Mouse (Mus musculus): Measurements from ENCODE around the gene Ring1.
"Not testable (repeated sequence)": the region's sequence is repeated elsewhere in the genome, so short reads cannot be mapped to it uniquely, and the experiment has no call there.

Gene Ring1

DNA sequence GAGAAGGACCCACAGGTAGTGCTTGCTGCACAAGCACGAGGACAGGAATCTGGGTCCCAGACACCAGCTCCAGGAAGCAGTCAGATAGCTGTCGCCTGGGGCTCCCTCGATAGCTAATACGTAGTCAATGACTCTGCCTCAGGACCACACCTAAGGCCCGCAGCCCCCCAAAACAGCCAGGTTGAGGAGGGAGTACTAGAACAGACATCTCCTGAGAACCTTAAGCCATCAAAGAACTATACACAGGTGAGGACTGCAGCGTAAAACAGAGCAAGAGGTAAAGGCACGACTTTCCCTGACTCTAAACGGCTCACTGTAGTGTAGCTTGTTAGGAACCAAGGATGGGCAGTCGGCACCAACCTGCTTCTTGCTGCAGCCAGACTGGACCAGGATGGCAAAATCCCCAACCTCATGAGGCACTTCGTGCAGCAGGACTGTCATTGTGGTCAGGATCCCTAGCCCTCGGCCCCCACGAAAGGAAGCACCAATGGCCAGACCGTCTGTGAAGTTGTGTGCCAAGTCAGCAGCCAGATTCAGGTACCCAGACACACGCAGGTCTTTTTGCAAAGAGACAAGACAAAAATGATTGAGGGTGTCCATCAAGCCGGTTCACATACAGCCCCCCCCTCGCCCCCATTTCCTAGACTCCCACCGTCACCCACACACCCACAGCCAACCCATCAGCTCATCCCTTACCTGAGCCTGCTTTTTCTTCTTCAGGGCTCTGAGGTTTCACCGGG lies 4.8 kb upstream of the Ring1 start:
- no peak for DNase-seq (ENCODE audit: low read depth in 1 of 2, low spot score in 2 of 2)

DNA sequence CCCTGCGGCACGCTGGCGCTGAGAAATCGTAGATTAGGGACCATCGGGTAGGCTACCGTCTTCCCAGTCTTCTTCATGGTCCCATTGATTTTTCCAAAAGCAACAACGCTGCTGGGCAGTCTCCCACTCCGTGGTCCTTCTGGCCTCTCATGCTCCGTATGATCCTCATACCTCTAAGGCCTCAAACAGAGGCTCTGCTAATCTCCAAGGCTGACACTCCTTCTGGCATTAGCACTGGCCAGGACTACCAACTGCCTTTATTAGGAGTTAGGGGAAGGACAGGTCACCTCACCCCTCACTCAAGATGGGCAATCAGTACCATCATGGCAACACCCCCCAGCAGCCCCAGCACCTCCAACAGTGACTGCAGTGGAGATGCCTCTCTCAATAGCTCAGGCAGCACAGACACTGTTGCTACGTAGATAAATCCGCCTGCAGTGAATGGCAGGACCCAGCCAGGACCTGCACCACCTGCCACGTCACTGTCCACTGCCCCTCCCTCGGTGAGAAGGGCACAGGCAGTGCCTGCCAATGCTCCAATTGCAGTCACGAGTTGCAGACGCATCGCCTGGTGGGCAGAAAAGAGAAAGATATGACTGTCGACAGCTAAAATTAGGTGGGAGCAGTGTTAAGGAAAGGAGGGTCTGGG lies 4.1 kb upstream of the Ring1 start:
- no peak for DNase-seq (ENCODE audit: low read depth in 1 of 2, low spot score in 2 of 2)

DNA sequence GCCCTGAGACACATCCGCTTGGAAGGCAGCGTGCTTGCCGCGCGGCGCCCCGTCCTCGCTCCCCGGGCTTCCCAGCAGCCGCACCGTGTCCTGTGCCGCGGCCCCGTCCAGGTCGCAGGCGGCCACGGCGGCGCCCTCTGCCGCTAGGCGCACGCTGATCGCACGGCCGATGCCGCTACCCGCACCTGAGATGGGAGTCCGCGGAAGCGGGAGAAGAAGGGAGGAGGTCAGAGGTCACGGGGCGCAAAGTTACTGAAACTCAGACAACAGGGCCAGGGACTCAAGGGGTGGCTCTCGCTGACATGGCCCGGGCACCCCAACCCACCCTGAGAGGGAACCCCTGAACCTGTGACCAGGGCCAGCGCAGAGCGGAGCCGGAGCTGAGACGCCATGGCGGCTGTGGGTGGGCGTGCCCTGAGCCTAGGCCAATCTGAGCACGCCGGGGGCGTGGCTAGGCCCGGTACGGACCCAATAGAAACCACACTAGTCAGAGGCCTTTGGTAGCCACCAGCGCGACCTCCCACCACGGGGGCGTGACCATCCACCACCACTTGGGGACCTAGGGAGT lies 3.3 kb upstream of the Ring1 start, which contains the start of gene H2-Ke6:
Gene H2-Ke6 (minus strand): TSS at position 405 of the 568 bp plus-strand sequence.
- DNase-seq (ENCODE audit: low read depth in 1 of 2, low spot score in 2 of 2) = peak in 1 of 2 experiments; percentile 78

DNA sequence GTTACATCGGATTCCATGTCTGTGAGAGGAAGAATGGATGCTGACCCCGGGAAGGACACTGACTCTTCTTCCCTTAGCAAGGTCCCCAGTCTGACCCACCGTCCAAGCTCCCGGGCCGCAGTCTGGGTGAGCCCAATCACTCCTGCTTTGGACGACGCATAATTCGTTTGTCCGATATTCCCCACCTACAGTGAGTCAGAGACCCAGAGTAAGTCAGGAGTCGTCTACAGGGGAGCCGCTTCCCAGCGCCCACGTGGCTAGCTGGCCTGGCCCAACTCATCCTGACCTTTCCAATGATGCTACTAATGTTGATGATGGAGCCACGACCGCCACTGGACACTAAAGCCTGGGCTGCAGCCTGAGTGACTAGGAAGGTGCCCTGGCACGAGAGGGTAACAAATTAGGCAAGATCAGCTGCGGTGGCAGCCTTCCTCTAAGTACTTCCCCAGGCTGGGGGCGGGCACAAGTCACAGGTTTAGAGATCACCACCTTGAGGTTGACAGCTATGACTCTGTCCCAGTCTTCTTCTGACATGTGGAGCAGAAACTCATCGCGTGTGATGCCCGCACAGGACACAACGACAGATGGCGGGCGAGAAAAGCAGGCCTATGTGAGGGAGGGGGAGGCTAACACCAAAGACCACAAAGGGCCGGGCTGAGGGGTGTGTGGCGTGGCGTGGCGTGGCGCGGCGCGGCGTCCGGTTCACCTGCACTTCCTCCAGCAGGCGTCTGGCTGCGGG lies 2.6 kb upstream of the Ring1 start:
- peak in 1 of 2 experiments; percentile 70 for DNase-seq (ENCODE audit: low read depth in 1 of 2, low spot score in 2 of 2)

DNA sequence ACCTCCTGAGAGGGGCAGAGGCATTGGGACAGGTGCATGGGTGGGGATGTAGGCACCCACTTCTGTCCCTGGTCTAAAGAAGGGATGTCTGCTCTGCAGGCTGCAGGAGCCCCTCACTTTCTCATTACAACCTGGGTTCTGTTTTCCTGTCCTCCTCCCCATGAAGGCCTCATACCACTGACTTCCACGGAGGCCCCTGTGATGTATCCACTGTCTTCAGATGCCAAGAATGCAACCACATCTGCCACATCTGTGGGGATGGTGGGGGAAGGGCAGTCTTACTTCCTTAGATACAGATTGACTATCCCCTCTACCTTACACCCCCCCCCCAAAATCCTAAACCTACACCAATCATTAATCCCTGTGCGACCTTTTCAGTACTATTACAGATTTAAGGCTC lies 1.7 kb upstream of the Ring1 start:
- DNase-seq (ENCODE audit: low read depth in 1 of 2, low spot score in 2 of 2) = no peak

DNA sequence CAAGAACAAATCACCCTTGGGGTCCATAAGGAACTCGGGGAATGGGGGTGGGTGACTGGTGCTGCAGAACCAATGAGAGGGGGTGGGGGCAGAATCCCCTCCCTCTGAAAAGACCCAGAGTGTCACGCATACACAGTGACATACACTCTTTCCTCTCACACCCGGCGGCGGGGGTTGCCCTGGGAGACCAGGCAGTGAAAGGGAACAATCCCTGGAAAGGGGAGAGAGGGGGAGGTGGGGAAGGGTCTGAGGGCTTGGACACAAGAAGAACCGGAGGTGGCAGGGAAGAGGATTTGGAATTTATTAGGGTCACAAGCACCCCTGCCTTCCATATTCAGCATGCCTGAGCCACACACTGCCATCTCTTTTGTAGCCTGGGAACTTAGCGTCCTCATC lies 1.3 kb upstream of the Ring1 start:
- no peak for DNase-seq (ENCODE audit: low read depth in 1 of 2, low spot score in 2 of 2)

DNA sequence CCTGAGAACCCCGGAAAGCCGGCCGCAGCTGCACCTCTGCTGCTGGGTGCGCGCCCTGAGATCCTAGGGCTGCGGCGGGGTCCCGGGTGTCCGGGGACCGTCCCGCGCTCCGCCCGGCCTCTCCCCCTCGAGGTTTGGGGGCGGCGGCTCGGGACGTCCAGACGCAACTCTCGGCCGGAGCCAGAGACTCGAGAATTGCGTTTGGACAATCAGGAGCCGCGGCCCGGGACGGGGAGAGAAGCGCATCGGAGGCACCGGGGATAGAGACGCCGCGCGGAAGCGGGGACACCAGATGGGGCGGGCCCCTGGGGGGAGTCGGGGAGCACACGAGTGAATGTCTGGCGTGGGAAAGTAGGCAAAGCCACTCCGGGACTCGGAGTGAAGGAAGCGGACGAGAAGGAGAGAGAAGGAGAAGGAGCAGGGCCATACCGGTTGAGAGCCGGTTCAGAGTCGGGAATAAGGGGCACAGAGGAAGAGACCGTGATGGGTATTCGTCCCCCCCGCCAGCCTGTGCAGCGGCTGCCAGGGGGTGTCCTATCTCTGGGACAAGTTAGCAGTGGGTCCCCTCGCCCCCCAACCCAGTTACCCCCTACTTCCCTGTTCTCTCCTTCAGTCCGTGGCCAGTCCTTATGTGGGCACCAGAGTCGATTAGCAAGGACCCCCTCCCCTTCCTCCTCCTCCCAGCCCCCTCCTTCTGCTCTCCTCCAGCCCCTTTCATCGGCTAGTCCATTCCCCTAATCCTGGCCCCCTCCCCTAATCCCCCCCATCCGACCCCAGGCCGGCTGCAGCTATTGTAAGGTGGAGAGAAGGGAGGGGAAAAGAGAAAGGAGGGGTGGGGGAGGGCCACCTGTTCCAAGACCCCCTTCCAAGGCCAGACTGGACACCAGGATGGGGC lies 628 bp upstream of the Ring1 start:
- no peak for DNase-seq (ENCODE audit: low read depth in 1 of 2, low spot score in 2 of 2)

DNA sequence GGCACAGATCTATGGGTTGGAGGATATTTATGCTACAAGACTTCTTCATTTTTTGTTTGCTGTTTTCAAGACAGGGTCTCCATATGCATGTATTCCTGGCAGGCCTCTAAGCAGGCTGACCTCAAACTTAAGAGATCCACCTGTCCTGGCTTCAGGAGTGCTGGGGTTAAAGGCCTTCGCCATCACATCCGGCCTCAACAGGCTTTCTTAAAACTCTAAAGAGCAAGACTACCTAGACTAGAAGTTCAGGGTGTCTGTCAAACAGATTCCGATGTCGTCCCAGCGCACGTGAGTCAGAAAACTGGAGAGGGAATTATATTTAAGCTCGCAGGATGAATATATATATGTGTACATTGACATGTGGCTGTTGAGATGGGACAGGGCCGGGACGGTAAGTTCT lies 802 bp downstream of the Ring1 start:
- DNase-seq (ENCODE audit: low read depth in 1 of 2, low spot score in 2 of 2) = no peak

DNA sequence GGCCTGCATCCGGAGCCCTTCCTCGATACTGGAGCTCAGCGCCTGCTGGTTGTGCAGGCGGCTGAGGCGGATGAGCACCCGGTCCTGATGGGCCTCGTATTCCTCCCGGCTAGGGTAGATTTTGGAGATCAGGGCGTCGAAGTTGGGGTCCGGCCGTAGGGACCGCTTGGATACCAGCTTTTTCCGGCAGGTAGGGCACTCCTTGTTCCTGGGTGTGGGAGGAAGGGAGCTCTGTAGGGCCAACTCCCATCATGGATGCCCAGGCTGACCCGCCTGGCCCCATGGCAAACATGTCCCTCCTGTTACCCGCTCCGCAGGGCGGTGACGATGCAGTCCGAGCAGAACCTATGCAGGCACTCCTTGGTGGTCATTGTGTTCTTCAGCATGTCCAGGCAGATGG lies 1.5 kb downstream of the Ring1 start:
- DNase-seq (ENCODE audit: low read depth in 1 of 2, low spot score in 2 of 2) = no peak

DNA sequence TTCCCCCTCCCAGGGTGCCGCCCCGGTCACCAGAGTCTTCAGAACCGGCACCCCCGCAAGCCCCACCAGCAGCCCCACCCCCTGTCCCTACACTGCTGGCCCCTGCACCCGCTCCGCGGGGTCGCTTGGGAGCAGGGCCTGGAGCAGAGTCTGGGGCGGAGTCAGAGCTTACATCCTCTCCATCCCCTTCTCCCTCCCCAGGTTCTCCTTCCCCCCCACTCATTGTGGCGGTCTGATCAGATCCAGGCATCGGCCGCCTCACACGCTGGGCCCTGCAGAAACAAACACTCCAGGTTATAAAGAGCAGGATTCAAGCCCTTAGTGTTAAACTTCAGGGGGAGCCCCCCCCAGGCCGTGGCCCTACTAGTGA lies 2.1 kb downstream of the Ring1 start:
- DNase-seq (ENCODE audit: low read depth in 1 of 2, low spot score in 2 of 2) = no peak

DNA sequence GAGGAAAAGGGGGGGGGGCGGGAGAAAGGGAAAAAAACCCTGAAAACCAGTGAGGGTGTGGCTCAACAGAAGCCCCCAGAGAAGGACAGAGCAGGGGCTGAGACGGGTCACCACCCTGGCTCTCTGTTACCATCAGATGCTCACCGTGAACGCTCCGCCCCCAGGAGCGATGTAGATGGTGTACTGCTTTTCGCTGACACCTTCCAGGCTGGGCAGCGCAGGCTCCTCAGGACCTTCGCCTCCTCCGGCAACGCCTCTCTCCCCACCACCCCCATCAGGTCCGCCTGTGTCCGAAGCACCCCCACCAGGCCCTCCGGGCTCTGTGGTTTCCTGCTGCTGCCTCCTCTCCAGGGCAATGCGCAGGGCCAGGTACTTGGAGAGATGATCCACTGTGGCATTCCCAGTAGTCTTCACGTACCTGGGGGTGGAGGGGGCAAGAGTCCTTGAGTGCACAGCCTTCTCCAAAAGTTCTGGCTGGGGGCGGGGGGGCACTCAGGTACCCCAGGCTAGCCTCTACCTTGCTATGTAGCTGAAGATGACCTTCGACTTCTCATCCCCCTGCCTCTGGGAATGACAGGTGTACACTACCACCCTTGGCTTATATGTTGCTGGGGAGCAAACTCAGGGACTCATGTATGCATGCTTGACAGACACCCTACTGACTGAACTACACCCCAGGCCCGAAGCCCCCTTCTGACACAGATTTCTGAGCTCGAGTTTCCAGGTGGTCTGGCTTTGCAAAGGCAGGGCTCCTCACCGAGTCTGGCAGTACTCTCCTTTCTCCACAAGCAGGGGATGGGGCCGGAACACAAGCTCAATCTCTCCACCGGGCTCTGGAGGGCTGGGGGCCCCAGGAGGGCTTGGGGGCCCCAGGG lies 2.7 kb downstream of the Ring1 start:
- no peak for DNase-seq (ENCODE audit: low read depth in 1 of 2, low spot score in 2 of 2)

DNA sequence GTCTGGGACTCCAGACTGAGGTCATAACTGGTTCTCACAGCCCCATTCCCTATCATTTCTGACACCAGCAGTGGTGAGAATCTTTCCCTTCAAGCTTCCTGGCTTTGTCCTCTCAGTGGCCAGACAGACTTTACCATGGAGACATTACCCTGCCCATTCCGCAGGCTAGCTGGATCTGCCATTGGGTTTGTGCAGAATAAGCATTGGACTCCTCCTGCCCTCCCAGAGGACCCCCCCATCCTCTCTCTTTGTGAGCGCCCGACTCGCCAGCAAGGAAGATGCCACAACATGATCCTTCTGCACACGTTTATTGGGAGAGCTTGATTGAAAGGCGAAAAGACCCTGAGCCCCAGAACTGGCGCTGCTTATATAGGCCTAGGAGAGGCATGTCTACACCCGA lies 11.0 kb downstream of the Ring1 start:
- DNase-seq (ENCODE audit: low read depth in 1 of 2, low spot score in 2 of 2) = no peak

DNA sequence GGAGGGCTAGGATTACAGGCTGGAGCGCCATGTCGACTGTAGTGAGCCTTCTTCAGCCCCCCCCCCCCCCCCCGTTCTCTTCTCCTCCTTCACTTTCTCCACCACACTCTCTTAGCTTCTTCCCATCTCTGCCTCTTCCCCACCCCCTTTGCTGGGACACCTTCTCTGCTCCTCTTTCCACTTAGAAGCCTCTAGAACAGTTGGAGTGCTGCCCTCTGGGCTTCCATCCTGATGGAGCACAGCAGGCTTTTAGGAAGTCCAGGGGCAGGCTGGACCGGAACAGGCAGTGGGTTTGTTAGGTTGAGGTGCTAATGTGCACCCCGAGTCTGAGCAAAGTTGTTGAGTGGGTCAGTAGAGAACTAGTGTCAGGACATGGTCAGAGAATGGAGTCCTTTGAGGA lies 14.3 kb downstream of the Ring1 start:
- no peak for DNase-seq (ENCODE audit: low read depth in 1 of 2, low spot score in 2 of 2)

DNA sequence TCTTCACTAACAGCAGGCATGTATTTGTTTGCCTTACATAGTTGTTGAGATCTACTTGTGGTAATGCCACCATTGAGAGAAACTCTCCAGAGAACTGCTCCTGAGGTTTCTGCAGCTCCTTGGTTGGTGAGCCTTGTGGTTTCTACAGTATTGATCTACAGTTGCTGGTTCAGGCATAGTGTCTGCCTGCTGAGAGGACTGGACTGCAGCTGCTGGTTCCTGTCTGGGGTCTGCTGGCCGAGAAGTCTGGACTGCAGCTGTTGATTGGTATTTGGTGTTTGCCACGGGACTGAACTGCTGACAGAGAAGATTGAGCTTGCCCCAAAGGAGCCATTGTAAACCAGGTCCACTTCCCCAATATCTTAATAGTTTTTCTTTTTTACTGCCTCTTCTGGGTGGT lies 17.9 kb downstream of the Ring1 start:
- DNase-seq (ENCODE audit: low read depth in 1 of 2, low spot score in 2 of 2) = no peak

DNA sequence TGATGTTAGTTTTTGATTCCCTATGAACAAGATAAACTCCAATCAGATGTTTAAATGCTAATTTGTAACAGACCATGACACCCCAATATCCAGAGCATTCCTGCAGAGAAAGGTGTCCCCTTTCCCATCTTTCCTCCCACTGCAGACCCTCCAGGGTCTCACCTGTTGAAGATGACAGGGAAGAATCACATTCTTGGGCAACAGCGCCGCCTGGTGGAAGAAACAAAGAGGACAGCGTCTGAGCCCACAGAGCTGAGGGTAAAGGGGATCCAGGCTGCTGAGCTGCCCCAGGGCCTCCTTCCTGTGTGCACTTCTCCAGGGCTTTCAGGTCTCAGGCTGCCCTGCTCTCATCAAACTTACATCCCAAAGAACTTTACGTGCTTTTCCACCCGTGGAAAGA lies 21.1 kb downstream of the Ring1 start:
- no peak for DNase-seq (ENCODE audit: low read depth in 1 of 2, low spot score in 2 of 2)

DNA sequence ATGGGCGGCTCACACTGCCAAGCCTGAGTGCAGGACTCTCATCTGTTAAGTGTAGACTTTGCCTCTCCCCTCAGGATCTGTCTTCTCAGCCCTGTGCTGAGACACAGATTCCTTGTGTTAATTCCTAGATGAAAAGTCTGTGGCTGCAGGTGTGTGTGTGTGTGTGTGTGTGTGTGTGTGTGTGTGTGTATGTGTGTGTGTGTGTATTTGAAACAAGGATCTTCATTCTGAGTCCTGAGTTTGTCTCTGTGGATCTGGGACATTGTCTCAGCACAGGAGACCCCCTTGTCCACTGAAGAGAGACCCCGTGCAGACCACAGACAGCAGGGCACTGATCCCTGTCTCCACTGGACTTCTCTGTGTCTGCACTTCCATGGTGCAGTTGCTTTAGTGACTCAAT lies 23.7 kb downstream of the Ring1 start:
- not testable (repeated sequence) for DNase-seq (ENCODE audit: low read depth in 1 of 2, low spot score in 2 of 2)

DNA sequence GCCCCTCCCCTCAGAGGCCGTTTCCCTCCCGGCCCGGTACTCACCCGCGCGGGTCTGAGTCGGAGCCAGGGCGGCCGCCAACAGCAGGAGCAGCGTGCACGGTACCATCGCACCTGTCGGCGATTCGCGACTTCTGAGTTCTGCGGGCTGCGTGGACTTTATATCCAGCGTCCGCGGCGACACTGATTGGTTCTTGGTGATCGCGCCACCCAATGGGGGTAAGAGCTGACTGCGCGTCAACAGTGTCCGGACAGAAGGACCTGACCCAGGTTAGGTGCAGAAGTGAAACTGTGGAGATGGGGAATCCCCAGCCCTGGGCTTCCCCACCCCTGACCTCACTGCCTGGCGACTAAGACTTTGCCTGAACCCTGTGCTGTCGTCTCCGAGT lies 24.3 kb downstream of the Ring1 start, which contains the start of gene H2-K1:
Gene H2-K1 (minus strand): TSS at position 198 of the 388 bp plus-strand sequence.
- peak; percentile 96 to 97 for DNase-seq (ENCODE audit: low read depth in 1 of 2, low spot score in 2 of 2)

DNA sequence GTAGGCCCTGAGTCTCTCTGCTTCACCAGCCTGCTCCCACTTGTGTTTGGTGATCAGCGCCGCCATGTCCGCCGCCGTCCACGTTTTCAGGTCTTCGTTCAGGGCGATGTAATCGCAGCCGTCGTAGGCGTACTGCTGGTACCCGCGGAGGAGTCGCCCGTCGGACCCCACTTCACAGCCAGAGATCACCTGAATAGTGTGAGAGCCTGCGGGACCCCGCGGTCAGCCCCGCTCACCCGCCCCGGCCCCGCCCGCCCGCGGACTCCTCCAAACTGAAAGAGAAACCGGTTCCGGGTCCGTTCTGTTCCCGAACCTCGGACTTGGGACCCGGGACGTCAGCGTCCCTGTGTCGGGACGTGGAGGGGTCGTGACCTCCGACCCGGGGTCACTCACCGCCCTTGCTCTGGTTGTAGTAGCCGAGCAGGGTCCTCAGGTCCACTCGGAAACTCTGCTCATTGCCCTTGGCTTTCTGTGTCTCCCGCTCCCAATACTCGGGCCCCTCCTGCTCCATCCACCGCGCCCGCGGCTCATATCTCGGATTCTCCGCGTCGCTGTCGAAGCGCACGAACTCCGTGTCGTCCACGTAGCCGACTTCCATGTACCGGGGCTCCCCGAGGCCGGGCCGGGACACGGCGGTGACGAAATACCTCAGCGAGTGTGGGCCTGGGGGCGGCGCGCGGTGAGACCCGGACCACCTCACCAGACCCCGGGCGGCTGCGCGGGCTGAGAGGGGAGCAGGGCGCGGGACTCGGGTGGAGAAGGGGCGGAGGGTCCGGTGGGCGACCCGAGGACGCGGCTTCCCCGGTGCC lies 24.9 kb downstream of the Ring1 start:
- DNase-seq (ENCODE audit: low read depth in 1 of 2, low spot score in 2 of 2) = no peak

DNA sequence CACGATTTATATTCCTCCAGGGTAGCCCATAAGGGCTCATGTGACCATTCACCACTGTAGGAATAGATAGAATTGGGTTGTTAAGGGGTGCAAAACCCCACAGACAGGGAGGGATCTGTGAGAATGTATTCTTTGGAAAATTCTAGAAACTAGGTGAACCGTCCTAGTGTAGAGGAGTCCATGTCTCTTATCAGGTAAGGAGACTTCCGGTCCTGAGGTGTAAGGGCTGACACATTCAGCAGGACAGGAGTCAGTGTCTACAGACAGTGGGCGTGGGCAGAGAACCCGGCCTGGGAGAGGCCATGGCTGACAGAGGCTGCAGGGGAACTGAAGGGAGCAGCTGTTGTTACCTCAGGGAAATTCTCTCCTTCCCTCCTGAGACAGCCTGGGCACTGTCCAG lies 25.8 kb downstream of the Ring1 start:
- not testable (repeated sequence) for DNase-seq (ENCODE audit: low read depth in 1 of 2, low spot score in 2 of 2)
